ENCODE assay signal across 9 mouse cellular contexts in the genomic region with DNA sequence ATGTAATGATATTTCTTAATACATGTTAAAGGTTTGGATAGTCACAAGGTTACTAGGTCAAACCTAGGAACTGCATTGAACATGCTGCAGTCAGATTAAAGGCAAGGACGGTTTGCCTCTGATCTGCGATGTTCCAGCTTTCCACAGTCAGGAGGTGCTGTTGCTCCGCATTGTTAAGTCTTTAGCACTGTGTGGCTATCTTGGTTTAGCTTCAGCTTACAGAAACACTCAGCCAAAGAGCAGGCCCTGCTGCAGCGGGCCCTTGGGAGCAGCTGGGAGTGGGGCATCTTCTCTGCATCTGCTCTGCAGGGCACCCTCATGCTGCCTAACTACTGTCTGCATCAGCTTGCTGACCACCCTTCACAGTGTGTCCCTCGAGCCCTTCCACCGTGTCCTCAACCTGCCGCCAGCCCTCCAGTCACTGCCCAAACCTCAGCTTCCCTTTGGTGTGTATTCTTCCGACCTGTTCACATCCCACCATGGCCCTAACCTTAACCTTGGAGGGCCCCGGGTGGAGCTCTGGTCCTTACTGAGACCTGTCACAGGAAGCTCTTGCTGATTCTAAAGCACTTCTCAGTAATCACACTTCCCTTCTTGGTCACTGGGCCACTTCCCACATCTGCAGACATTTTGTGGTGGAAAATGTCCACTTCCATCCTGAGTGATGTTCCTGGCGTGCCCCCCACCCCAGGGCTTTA. TPM values are rescaled to one million over a fixed set of nuclear protein-coding genes. Genes with fewer than 3 reads are reported as not detected.
DNase-seq lines count a peak whose midpoint lies in the region; ATAC-seq and TF ChIP-seq lines count a peak whose summit lies in the region.
"Had no signal": no experiment of that assay in that cellular context is flagged by ENCODE, and none has a peak within 500 bp of the region (broad histone marks: within the 10 kb centered on the region; RNA-seq: fewer than 3 reads in every experiment).

No protein-coding gene starts in this region.

- H3K9ac ChIP-seq in embryonic facial prominence, embryonic 14.5 days (ENCODE audit: low read depth, low read length): 0 out of 2 replicates have a peak overlapping the region, but pooled peaks have one; percentile 6
- H3K9ac ChIP-seq in liver, embryonic 16.5 days (ENCODE audit: low read depth, low read length): no peak overlapping the region
- no peak overlapping the region for H3K9ac ChIP-seq in liver, embryonic 12.5 days
- no peak overlapping the region for H3K9ac ChIP-seq in midbrain, embryonic 12.5 days (replicated peaks)

- WGBS in embryonic facial prominence, embryonic 14.5 days: 62% methylated on average over 9 of the region's 10 CpGs
- WGBS in embryonic facial prominence, embryonic 10.5 days: 59% methylated on average over 10 of the region's 10 CpGs
- 43% methylated on average over 10 of the region's 10 CpGs for WGBS in liver, embryonic 16.5 days (ENCODE audit: insufficient replicate concordance)
- 51% methylated on average over 10 of the region's 10 CpGs for WGBS in liver, embryonic 12.5 days (ENCODE audit: insufficient replicate concordance)
- WGBS in midbrain, embryonic 12.5 days: 58% methylated on average over 10 of the region's 10 CpGs

- no peak overlapping the region for H3K27ac ChIP-seq in embryonic facial prominence, embryonic 14.5 days (replicated peaks; ENCODE audit: low read depth, low read length)
- H3K27ac ChIP-seq in embryonic facial prominence, embryonic 10.5 days (replicated peaks): no peak overlapping the region
- no peak overlapping the region for H3K27ac ChIP-seq in liver, embryonic 16.5 days (ENCODE audit: low read length)
- no peak overlapping the region for H3K27ac ChIP-seq in liver, embryonic 12.5 days
- H3K27ac ChIP-seq in cortical plate, adult 2 months (ENCODE audit: insufficient read depth, low read length): no peak overlapping the region
- H3K27ac ChIP-seq in midbrain, embryonic 12.5 days (replicated peaks): no peak overlapping the region
- H3K27ac ChIP-seq: heart, embryonic 15.5 days had no signal

- H3K36me3 ChIP-seq in embryonic facial prominence, embryonic 14.5 days (ENCODE audit: control insufficient read depth, insufficient read depth, low read length): peaks cover 40% of the 10 kb centered on the region
- peaks cover 40% of the 10 kb centered on the region for H3K36me3 ChIP-seq in embryonic facial prominence, embryonic 10.5 days (replicated peaks)
- no peaks in the 10 kb centered on the region for H3K36me3 ChIP-seq in liver, embryonic 16.5 days (ENCODE audit: control insufficient read depth, insufficient read depth)
- peaks cover 44% of the 10 kb centered on the region for H3K36me3 ChIP-seq in liver, embryonic 12.5 days
- peaks cover 43% of the 10 kb centered on the region for H3K36me3 ChIP-seq in midbrain, embryonic 12.5 days

- TF ChIP-seq POLR2A in cortical plate, adult 2 months (IDR thresholded peaks at IDR 0.05; ENCODE audit: extremely low read depth, insufficient read depth, low read length): no peak

- H3K4me2 ChIP-seq in embryonic facial prominence, embryonic 14.5 days (ENCODE audit: low read depth, low read length): peak overlapping the region; percentile 47; the same call in 1 of the 2 replicates
- 0 out of 2 replicates have a peak overlapping the region, but pooled peaks have one; percentile 54 for H3K4me2 ChIP-seq in liver, embryonic 16.5 days (ENCODE audit: low read depth, low read length)
- no peak overlapping the region for H3K4me2 ChIP-seq in liver, embryonic 12.5 days
- no peak overlapping the region for H3K4me2 ChIP-seq in midbrain, embryonic 12.5 days (replicated peaks)

- TF ChIP-seq CTCF in cortical plate, adult 2 months (IDR thresholded peaks at IDR 0.05; ENCODE audit: extremely low read depth, insufficient read depth, low read length): 0 out of 2 replicates have a peak, but pooled peaks have one; percentile 14

- no peaks in the 10 kb centered on the region for H3K27me3 ChIP-seq in embryonic facial prominence, embryonic 14.5 days (replicated peaks; ENCODE audit: control insufficient read depth, insufficient read depth, low read length)
- peaks cover 43% of the 10 kb centered on the region for H3K27me3 ChIP-seq in embryonic facial prominence, embryonic 10.5 days (replicated peaks; ENCODE audit: low read depth, poor library complexity, severe bottlenecking)
- H3K27me3 ChIP-seq in liver, embryonic 16.5 days (ENCODE audit: control insufficient read depth, insufficient read depth, low read depth, low read length): no peaks in the 10 kb centered on the region
- peaks cover 8% of the 10 kb centered on the region for H3K27me3 ChIP-seq in liver, embryonic 12.5 days (replicated peaks)
- H3K27me3 ChIP-seq in midbrain, embryonic 12.5 days: peaks cover 17% of the 10 kb centered on the region; the same call in 1 of the 2 replicates

- H3K4me3 ChIP-seq in embryonic facial prominence, embryonic 14.5 days (ENCODE audit: low read depth, low read length): no peak overlapping the region
- no peak overlapping the region for H3K4me3 ChIP-seq in embryonic facial prominence, embryonic 10.5 days
- H3K4me3 ChIP-seq in liver, embryonic 16.5 days (ENCODE audit: low read depth, low read length): no peak overlapping the region
- no peak overlapping the region for H3K4me3 ChIP-seq in liver, embryonic 12.5 days
- H3K4me3 ChIP-seq in cortical plate, adult 2 months (ENCODE audit: insufficient read depth, low read length): no peak overlapping the region
- H3K4me3 ChIP-seq in midbrain, embryonic 12.5 days: no peak overlapping the region

- ATAC-seq in embryonic facial prominence, embryonic 14.5 days (ENCODE audit: low read depth): no peak
- peak; percentile 7; the same call in 1 of the 2 replicates for ATAC-seq in liver, embryonic 16.5 days (ENCODE audit: low read depth)
- ATAC-seq in liver, embryonic 12.5 days: no peak
- ATAC-seq in midbrain, embryonic 12.5 days (ENCODE audit: low FRiP score, low read depth): peak; percentile 32; the same call in 1 of the 2 replicates

- DNase-seq in embryonic facial prominence, embryonic 14.5 days (ENCODE audit: low spot score): no peak
- DNase-seq in embryonic facial prominence, embryonic 10.5 days (ENCODE audit: low spot score): no peak
- no peak for DNase-seq in kidney, adult 9 months
- no peak for DNase-seq in cerebellum, adult 8-10 months

- no peaks in the 10 kb centered on the region for H3K9me3 ChIP-seq in embryonic facial prominence, embryonic 14.5 days (ENCODE audit: control insufficient read depth, low read length)
- no peaks in the 10 kb centered on the region for H3K9me3 ChIP-seq in embryonic facial prominence, embryonic 10.5 days
- no peaks in the 10 kb centered on the region for H3K9me3 ChIP-seq in liver, embryonic 16.5 days (replicated peaks; ENCODE audit: control insufficient read depth, low read length)
- no peaks in the 10 kb centered on the region for H3K9me3 ChIP-seq in liver, embryonic 12.5 days (replicated peaks)
- no peaks in the 10 kb centered on the region for H3K9me3 ChIP-seq in midbrain, embryonic 12.5 days
- H3K9me3 ChIP-seq: heart, embryonic 15.5 days had no signal

- H3K4me1 ChIP-seq in embryonic facial prominence, embryonic 14.5 days (ENCODE audit: control insufficient read depth, insufficient read depth, low read length): no peaks in the 10 kb centered on the region
- H3K4me1 ChIP-seq in embryonic facial prominence, embryonic 10.5 days: peaks cover 14% of the 10 kb centered on the region
- H3K4me1 ChIP-seq in liver, embryonic 16.5 days (ENCODE audit: control insufficient read depth, low read depth, low read length): peaks cover 9% of the 10 kb centered on the region
- peaks cover 9% of the 10 kb centered on the region; the same call in 1 of the 2 replicates for H3K4me1 ChIP-seq in liver, embryonic 12.5 days
- H3K4me1 ChIP-seq in cortical plate, adult 2 months (ENCODE audit: control insufficient read depth, insufficient read depth, low read length): no peaks in the 10 kb centered on the region
- H3K4me1 ChIP-seq in midbrain, embryonic 12.5 days: 0 out of 2 replicates have a peak, but pooled peaks cover 4% of the 10 kb centered on the region

RNA-seq across cellular contexts. Expression of a gene that starts 17.5 kb away (rescaled TPM):
- 17.4 and 17.7 TPM in 2 replicates for polyA plus RNA-seq in embryonic facial prominence, embryonic 14.5 days (2014; fragmentation: Nextera tagmentation; extraction: Ambion mirVana)
- polyA plus RNA-seq in embryonic facial prominence, embryonic 10.5 days (2016; fragmentation: Nextera tagmentation; extraction: Ambion mirVana): 7.3 and 7.6 TPM in 2 replicates
- polyA plus RNA-seq in liver, embryonic 16.5 days (2015; fragmentation: Nextera tagmentation; extraction: Ambion mirVana): 10.0 and 12.1 TPM in 2 replicates
- polyA plus RNA-seq in liver, embryonic 12.5 days (2016; fragmentation: Nextera tagmentation; extraction: Ambion mirVana): 11.7 TPM in 2 replicates
- polyA plus RNA-seq in cortical plate, adult 2 months (2012; rRNA removed): 24.7 and 26.9 TPM in 2 replicates
- polyA plus RNA-seq in midbrain, embryonic 12.5 days (2016; fragmentation: Nextera tagmentation; extraction: Ambion mirVana): 14.4 and 14.6 TPM in 2 replicates

RNA-seq across cellular contexts. Expression of a gene that starts 21.7 kb away (rescaled TPM):
- 1.7 and 2.1 TPM in 2 replicates for polyA plus RNA-seq in embryonic facial prominence, embryonic 14.5 days (2014; fragmentation: Nextera tagmentation; extraction: Ambion mirVana)
- polyA plus RNA-seq in embryonic facial prominence, embryonic 10.5 days (2016; fragmentation: Nextera tagmentation; extraction: Ambion mirVana): 0.43 and 0.47 TPM in 2 replicates
- polyA plus RNA-seq in liver, embryonic 16.5 days (2015; fragmentation: Nextera tagmentation; extraction: Ambion mirVana): 47.3 and 57.9 TPM in 2 replicates
- 13.3 and 13.6 TPM in 2 replicates for polyA plus RNA-seq in liver, embryonic 12.5 days (2016; fragmentation: Nextera tagmentation; extraction: Ambion mirVana)
- 0.86 and 1.1 TPM in 2 replicates for polyA plus RNA-seq in cortical plate, adult 2 months (2012; rRNA removed)
- polyA plus RNA-seq in midbrain, embryonic 12.5 days (2016; fragmentation: Nextera tagmentation; extraction: Ambion mirVana): 0.14 and 0.22 TPM in 2 replicates

RNA-seq across cellular contexts. Expression of a gene that starts 34.3 kb away (rescaled TPM):
- polyA plus RNA-seq in embryonic facial prominence, embryonic 14.5 days (2014; fragmentation: Nextera tagmentation; extraction: Ambion mirVana): 3.2 and 3.7 TPM in 2 replicates
- 8.8 and 9.4 TPM in 2 replicates for polyA plus RNA-seq in embryonic facial prominence, embryonic 10.5 days (2016; fragmentation: Nextera tagmentation; extraction: Ambion mirVana)
- 0.04 TPM in 1 of 2 replicates, not detected in the other for polyA plus RNA-seq in liver, embryonic 16.5 days (2015; fragmentation: Nextera tagmentation; extraction: Ambion mirVana)
- 0.23 and 0.25 TPM in 2 replicates for polyA plus RNA-seq in liver, embryonic 12.5 days (2016; fragmentation: Nextera tagmentation; extraction: Ambion mirVana)
- 31.9 and 48.3 TPM in 2 replicates for polyA plus RNA-seq in cortical plate, adult 2 months (2012; rRNA removed)
- polyA plus RNA-seq in midbrain, embryonic 12.5 days (2016; fragmentation: Nextera tagmentation; extraction: Ambion mirVana): 26.0 and 35.0 TPM in 2 replicates

Comparison
In these comparisons a context has a peak if more than half of its experiments do, and no peak if none do; other contexts are left out.
1. ATAC-seq: peak in liver, embryonic 16.5 days (single experiment) and midbrain, embryonic 12.5 days (single experiment); none in embryonic facial prominence, embryonic 14.5 days (single experiment) and liver, embryonic 12.5 days (single experiment).
2. H3K4me2 ChIP-seq: peak in embryonic facial prominence, embryonic 14.5 days (single experiment) and liver, embryonic 16.5 days (single experiment); none in liver, embryonic 12.5 days (single experiment) and midbrain, embryonic 12.5 days (single experiment).